Mouse (Mus musculus) forebrain, embryonic 11.5 days (tissue): Measurements from ENCODE around the gene Neurod4. TPM values are rescaled to one million over a fixed set of nuclear protein-coding genes. Genes with fewer than 3 reads are reported as not detected.

Source experiments
- ATAC-seq: fragments of 200-750 bp; cut with Nextera tagmentation; replicated peaks from 2 replicates; pipeline ENCODE4 v1.8.0; 2017; ENCODE audit warnings: moderate TSS enrichment; ENCODE audit not compliant: low FRiP score
- DNase-seq: peaks from one replicate; pipeline ENCODE4 v3.0.0-alpha.2; 2017; ENCODE audit warnings: low spot score
- H3K27ac ChIP-seq: fragments of 300-500 bp; sonication (generic); 2 replicates; pipeline ENCODE4 v1.5.1; 2014; ENCODE audit warnings: low read depth, low read length
- H3K27me3 ChIP-seq: fragments of 300-500 bp; sonication (generic); 2 replicates; pipeline ENCODE4 v1.6.1; 2014; ENCODE audit warnings: mild to moderate bottlenecking, low read length, mixed read lengths; ENCODE audit not compliant: control insufficient read depth, insufficient read depth
- H3K36me3 ChIP-seq: fragments of 300-500 bp; sonication (generic); 2 replicates; pipeline ENCODE4 v1.6.1; 2014; ENCODE audit warnings: mild to moderate bottlenecking, low read length, moderate library complexity, mixed read lengths; ENCODE audit not compliant: control insufficient read depth, insufficient read depth
- H3K4me1 ChIP-seq: fragments of 300-500 bp; sonication (generic); replicated peaks from 2 replicates; pipeline ENCODE4 v1.6.1; 2014; ENCODE audit warnings: low read length, mixed read lengths; ENCODE audit not compliant: control insufficient read depth, insufficient read depth
- H3K4me2 ChIP-seq: fragments of 300-500 bp; sonication (generic); 2 replicates; pipeline ENCODE4 v1.6.1; 2014; ENCODE audit warnings: low read depth, mild to moderate bottlenecking, low read length, moderate library complexity, mixed read lengths; ENCODE audit not compliant: severe bottlenecking
- H3K4me3 ChIP-seq: fragments of 300-500 bp; sonication (generic); 2 replicates; pipeline ENCODE4 v1.5.1; 2014; ENCODE audit warnings: low read depth, low read length
- H3K9ac ChIP-seq: fragments of 300-500 bp; sonication (generic); 2 replicates; pipeline ENCODE4 v1.6.1; 2014; ENCODE audit warnings: low read length
- H3K9me3 ChIP-seq: fragments of 300-500 bp; sonication (generic); 2 replicates; pipeline ENCODE4 v1.6.1; 2016; ENCODE audit warnings: low read length, mixed read lengths; ENCODE audit not compliant: control insufficient read depth
- WGBS: fragments of 180-500 bp; shearing (Covaris S2); extraction: QIAGEN DNeasy Blood & Tissue Kit; methylation state at CpG from one replicate; pipeline ENCODE4 v1.1.7; 2014; 5-methylcytosine and 5-hydroxymethylcytosine counted together
- polyA plus RNA-seq: library from polyadenylated mRNA; unstranded; fragments of >200 nt; fragmentation: Nextera tagmentation; extraction: Ambion mirVana; gene quantifications from 2 replicates; pipeline ENCODE4 v1.2.1, GENCODE M21; 2014

The Neurod4 gene
- polyA plus RNA-seq: 6.2 and 7.3 TPM in 2 replicates

DNA sequence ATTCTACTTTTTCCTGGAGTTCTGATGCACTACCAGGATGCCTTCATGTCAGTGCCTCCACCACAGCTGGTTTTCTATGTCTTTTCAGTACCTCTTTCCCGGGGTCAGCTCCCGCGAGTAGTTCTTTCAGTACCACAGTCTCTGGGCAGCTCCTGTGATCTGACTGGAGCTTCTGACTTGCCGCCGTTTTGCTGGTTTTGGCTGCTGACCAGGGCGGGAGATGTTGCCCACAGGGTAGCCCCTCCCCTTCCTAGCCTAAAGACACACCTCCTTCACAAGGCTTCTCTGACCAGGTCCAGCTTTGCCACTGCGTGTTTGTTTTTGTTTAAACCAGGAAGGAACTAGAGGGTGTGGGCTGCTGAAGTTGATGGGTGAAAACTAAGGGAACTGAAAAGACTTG, at the start of gene Neurod4:
Gene Neurod4, minus strand, starts transcription at position 175 of the 400 bp plus-strand sequence.
- Histone ChIP-seq H3K27me3 (no peaks in the 10 kb centered on the region), H3K36me3 (no peaks in the 10 kb centered on the region), H3K9me3 (no peaks in the 10 kb centered on the region), H3K4me3 (no peak within 1 kb of the TSS), H3K27ac (no peak within 1 kb of the TSS), H3K4me2 (0 out of 2 replicates have a peak within 1 kb of the TSS, but pooled peaks have one; percentile 1), H3K9ac (no peak within 1 kb of the TSS), H3K4me1 (no peaks in the 10 kb centered on the region)
- DNase-seq: peak; percentile 74
- ATAC-seq: peak; percentile 59
- under 1% methylated on average over 7 of the region's 7 CpGs for WGBS

DNA sequence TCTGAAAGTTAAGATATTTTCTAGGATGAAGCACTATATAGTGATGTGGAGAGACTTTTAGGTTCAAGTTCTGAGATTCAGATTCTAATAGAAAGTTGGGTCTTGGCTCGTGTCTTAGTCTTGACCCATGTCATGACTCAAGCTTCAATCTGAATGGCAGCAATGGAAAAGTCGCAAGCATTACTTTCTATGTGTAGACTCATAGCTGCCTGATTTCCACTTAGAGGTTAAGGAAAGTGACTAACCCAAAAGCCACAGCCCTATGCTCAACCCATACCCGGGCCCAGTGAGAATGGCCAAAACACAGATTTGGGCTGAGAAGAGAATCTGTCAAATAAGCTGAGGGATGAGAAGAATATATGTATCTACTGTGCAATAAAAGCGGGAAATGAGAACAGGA, 44.2 kb upstream of the Neurod4 start:
- Histone ChIP-seq H3K4me1 (no peaks in the 10 kb centered on the region), H3K9ac (no peak overlapping the region), H3K36me3 (no peaks in the 10 kb centered on the region), H3K4me3 (no peak overlapping the region), H3K27me3 (no peaks in the 10 kb centered on the region), H3K9me3 (no peaks in the 10 kb centered on the region), H3K27ac (no peak overlapping the region), H3K4me2 (no peak overlapping the region)
- no peak for DNase-seq
- WGBS: 89% methylated on average over 4 of the region's 4 CpGs
- ATAC-seq: no peak

DNA sequence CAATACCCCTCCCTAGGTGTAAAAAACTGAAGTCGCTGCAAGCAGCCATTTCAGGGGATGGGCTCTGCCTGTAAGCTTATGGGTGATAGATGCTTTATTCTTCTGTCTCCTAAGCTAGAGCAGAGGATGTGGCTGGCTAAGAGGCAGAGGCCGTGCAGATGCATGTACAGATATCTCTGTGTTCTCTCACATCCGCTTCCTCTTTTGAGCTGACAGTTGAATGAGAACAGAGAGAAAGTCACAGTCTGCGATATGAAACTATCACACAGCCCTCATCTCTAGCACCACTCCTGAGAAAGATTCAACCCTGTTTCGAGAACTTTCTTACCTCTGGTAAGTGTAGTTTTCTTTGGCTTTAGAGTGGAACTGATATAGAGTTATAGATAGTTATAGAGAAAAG, 42.6 kb upstream of the Neurod4 start, which contains the start of gene Tespa1:
Gene Tespa1, plus strand, starts transcription at position 234 of the 400 bp plus-strand sequence.
- no peak within 1 kb of the TSS for H3K9ac ChIP-seq
- H3K27ac ChIP-seq: no peak within 1 kb of the TSS
- DNase-seq: no peak
- H3K36me3 ChIP-seq: no peaks in the 10 kb centered on the region
- no peaks in the 10 kb centered on the region for H3K9me3 ChIP-seq
- no peak within 1 kb of the TSS for H3K4me2 ChIP-seq
- no peak within 1 kb of the TSS for H3K4me3 ChIP-seq
- no peaks in the 10 kb centered on the region for H3K4me1 ChIP-seq
- ATAC-seq: no peak
- WGBS: 88% methylated on average over 5 of the region's 5 CpGs
- H3K27me3 ChIP-seq: no peaks in the 10 kb centered on the region

DNA sequence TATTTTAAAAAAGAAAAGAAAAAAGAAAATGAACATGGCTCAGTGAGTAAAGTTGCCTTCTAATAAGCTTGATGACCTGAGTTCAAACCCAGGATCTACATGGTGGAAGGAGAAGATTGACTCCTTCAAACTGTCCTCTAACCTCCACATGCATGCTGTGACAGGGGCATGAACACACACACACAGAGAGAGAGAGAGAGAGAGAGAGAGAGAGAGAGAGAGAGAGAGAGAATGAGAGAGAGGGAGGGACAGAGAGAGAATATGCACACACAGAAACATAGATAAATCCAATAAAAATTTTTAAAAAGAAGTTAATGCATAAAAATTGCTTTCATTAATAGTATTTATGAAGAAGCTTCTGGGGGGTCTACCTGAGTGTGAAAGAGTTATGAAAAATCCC, 42.0 kb upstream of the Neurod4 start:
- H3K27me3 ChIP-seq: no peaks in the 10 kb centered on the region
- H3K9me3 ChIP-seq: no peaks in the 10 kb centered on the region
- no peak for ATAC-seq
- no peak overlapping the region for H3K27ac ChIP-seq
- no peaks in the 10 kb centered on the region for H3K4me1 ChIP-seq
- H3K4me3 ChIP-seq: no peak overlapping the region
- DNase-seq: no peak
- H3K4me2 ChIP-seq: no peak overlapping the region
- H3K36me3 ChIP-seq: no peaks in the 10 kb centered on the region
- H3K9ac ChIP-seq: no peak overlapping the region

DNA sequence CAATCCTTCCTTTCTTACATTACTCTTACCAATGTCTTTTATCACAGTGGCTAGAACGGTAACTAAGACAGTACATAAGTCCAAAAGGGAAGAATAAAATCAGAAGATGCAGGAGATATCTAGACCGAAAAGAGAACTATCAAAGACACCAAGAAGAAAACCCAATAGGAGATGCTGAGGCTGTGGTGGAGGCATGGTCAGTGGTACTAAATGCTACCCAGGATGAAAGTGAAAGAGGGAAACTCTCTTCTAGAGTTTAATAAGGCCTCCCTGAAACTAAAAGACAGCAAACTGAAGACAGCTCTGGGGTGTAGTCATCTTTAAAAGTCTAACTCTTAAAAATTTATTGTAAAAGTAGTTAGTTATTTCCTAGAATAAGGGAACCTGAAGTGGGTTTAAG, 40.7 kb upstream of the Neurod4 start:
- whole genome bisulfite sequencing: 91% methylated on average over 2 of the region's 2 CpGs
- Histone ChIP-seq H3K4me1 (no peaks in the 10 kb centered on the region), H3K4me2 (no peak overlapping the region), H3K27me3 (no peaks in the 10 kb centered on the region), H3K4me3 (no peak overlapping the region), H3K9ac (no peak overlapping the region), H3K36me3 (no peaks in the 10 kb centered on the region), H3K9me3 (no peaks in the 10 kb centered on the region), H3K27ac (no peak overlapping the region)
- no peak for ATAC-seq
- no peak for DNase-seq

DNA sequence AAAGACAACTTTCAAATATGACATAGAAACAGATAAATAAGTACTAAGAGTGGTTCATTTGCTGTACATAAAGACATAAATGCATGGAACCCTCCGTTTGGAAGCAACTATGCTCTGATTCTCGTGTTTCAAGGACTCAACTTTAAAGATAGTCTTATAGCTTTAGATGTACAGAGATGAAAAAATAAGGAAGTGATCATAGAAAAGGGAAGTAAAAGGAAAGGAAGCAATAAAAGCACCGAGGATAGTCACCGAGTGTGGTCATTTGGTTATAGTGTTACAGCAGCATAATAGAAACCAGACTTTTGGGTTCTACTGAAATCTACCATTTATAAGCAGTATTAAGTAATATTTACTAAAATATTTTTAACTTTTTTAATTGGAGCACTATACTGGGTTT, 38.7 kb upstream of the Neurod4 start:
- WGBS: 85% methylated on average over 4 of the region's 4 CpGs

DNA sequence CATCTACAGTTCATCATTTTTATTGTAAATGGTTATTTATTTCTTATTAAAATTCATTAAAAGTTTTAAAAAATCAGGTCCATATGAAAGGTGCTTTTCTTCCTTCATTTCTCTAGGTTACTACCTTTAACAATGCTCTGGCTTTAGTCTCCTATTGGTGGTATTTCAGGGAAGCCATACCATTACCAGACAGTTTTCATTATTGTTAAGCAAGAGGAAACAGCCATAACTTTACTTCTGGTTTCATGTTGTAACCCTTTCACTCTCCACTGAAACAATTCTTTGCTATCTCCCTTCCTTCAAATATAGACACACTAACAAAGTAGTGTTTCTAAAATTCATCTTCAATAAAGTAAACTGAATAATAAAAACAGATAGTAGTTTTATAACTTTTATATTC, 35.8 kb upstream of the Neurod4 start:
- Histone ChIP-seq H3K27ac (no peak overlapping the region), H3K4me1 (no peaks in the 10 kb centered on the region), H3K27me3 (no peaks in the 10 kb centered on the region), H3K36me3 (no peaks in the 10 kb centered on the region), H3K9ac (no peak overlapping the region), H3K4me3 (no peak overlapping the region), H3K9me3 (no peaks in the 10 kb centered on the region), H3K4me2 (no peak overlapping the region)
- no peak for DNase-seq
- no peak for ATAC-seq

More for the DNA sequence above, 38.7 kb upstream of the Neurod4 start:
- Histone ChIP-seq H3K4me2 (no peak overlapping the region), H3K36me3 (no peaks in the 10 kb centered on the region), H3K4me1 (no peaks in the 10 kb centered on the region), H3K27ac (no peak overlapping the region), H3K27me3 (no peaks in the 10 kb centered on the region), H3K9ac (no peak overlapping the region), H3K9me3 (no peaks in the 10 kb centered on the region), H3K4me3 (no peak overlapping the region)
- DNase-seq (no peak), ATAC-seq (no peak)

DNA sequence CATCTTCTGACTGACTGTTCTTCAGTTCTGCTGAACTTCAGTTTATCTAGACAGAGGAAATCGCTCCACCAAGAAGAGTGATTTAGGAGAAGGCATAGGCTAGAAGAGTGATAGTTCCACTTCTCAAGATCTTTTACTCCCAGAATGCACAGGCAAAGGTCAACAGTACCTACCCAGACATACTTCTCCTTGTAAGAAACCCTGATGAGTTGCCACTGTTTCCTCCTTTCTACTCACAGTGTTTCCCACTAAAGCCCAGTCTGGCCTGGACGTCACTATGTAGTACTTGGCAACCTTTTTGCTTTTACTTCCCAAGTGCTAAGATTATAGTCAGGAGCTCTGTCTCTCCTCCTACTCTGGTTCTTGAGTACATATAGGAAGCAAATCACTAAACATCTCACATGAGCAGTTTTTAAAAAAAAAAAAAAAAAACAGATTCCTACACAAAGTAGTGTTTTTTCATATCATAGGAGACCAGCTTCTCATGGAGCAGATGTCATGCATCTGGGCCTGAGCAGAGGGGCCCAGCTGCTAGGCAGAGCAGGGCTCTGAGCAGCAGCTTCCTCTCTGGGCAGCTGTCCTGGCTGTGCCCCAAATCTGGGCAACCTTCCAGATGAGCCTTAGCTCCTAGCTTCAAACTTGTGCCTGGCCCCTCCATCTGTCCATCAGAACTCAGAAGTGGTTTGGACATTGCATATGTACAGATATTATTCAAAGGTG, 34.2 kb upstream of the Neurod4 start:
- WGBS: 81% methylated on average over 2 of the region's 2 CpGs
- Histone ChIP-seq H3K9ac (no peak overlapping the region), H3K36me3 (no peaks in the 10 kb centered on the region), H3K27ac (no peak overlapping the region), H3K9me3 (no peaks in the 10 kb centered on the region), H3K4me2 (no peak overlapping the region), H3K4me1 (no peaks in the 10 kb centered on the region), H3K4me3 (no peak overlapping the region), H3K27me3 (no peaks in the 10 kb centered on the region)
- ATAC-seq: no peak
- DNase-seq: no peak

DNA sequence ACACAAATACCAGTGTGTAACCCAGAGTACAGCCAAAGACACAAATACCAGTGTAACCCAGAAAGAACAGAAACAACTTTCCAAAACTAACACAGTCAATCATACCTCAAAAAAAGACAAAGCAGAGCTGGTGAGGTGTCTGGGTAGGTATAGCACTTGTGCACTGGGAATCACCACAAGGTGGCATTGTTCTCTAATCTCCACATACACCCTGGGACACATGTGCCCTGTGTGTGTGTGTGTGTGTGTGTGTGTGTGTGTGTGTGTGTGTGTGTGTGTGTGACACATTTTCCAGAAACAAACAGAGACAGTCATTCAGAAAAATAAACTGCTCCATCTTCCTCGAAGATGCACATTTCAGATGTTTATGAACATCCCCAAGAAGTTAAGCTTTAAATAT, 33.5 kb upstream of the Neurod4 start:
- H3K4me3 ChIP-seq: no peak overlapping the region
- no peaks in the 10 kb centered on the region for H3K36me3 ChIP-seq
- H3K4me1 ChIP-seq: no peaks in the 10 kb centered on the region
- no peak overlapping the region for H3K27ac ChIP-seq
- no peaks in the 10 kb centered on the region for H3K9me3 ChIP-seq
- H3K9ac ChIP-seq: no peak overlapping the region
- no peaks in the 10 kb centered on the region for H3K27me3 ChIP-seq
- 54% methylated on average over 1 of the region's 1 CpGs for WGBS
- peak; percentile 65; the same call in 1 of the 2 replicates for ATAC-seq
- no peak overlapping the region for H3K4me2 ChIP-seq
- DNase-seq: peak; percentile 51
